In the genomic region with DNA sequence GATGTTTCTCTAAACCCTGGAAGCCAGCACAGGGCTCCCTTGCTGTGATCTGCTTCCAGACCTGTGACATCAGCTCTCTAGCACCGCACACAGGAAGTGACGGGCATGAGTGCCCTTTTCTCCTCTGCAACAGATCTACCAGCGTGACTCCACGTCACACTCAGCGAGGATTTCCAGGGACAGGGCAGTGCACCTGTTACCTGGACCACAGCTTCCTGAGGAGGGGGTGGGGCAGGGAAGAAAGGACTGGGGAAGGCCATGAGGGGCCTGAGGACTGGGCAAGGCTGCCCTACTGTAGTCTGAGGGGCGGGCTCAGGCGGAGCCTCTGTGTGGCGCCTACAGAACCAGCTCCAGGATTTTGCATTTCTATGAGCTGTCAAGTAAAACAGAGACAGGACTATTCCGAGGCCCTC, we compare ENCODE assay signal across 8 mouse cellular contexts. TPM values are rescaled to one million over a fixed set of nuclear protein-coding genes. Genes with fewer than 3 reads are reported as not detected.
DNase-seq lines count a peak whose midpoint lies in the region; ATAC-seq and TF ChIP-seq lines count a peak whose summit lies in the region.

No protein-coding gene starts in this region.

- peaks cover 74% of the 10 kb centered on the region for H3K36me3 ChIP-seq in embryonic facial prominence, embryonic 13.5 days
- H3K36me3 ChIP-seq in hindbrain, embryonic 11.5 days (ENCODE audit: control insufficient read depth, insufficient read depth, low read length), result 0 out of 2 replicates have a peak, but pooled peaks cover 11% of the 10 kb centered on the region
- H3K36me3 ChIP-seq in limb, embryonic 14.5 days (ENCODE audit: control insufficient read depth, insufficient read depth, low read length), result peaks cover 54% of the 10 kb centered on the region
- H3K36me3 ChIP-seq in midbrain, postnatal 0 days (ENCODE audit: insufficient read depth, low read length), result peaks cover 40% of the 10 kb centered on the region

- H3K4me2 ChIP-seq in embryonic facial prominence, embryonic 13.5 days, result peak overlapping the region; percentile 22; the same call in 1 of the 2 replicates
- H3K4me2 ChIP-seq in hindbrain, embryonic 11.5 days (replicated peaks; ENCODE audit: low read depth, low read length), result no peak overlapping the region
- peak overlapping the region; percentile 22 for H3K4me2 ChIP-seq in limb, embryonic 14.5 days (replicated peaks; ENCODE audit: low read depth, low read length, severe bottlenecking)
- H3K4me2 ChIP-seq in midbrain, postnatal 0 days (ENCODE audit: low read depth, low read length, poor library complexity, severe bottlenecking), result 0 out of 2 replicates have a peak overlapping the region, but pooled peaks have one; percentile 9

- peaks cover 49% of the 10 kb centered on the region for H3K4me1 ChIP-seq in embryonic facial prominence, embryonic 13.5 days
- H3K4me1 ChIP-seq in hindbrain, embryonic 11.5 days (replicated peaks; ENCODE audit: control insufficient read depth, insufficient read depth, low read length), result peaks cover 8% of the 10 kb centered on the region
- peaks cover 37% of the 10 kb centered on the region for H3K4me1 ChIP-seq in limb, embryonic 14.5 days (ENCODE audit: control insufficient read depth, insufficient read depth, low read length)
- peaks cover 7% of the 10 kb centered on the region for H3K4me1 ChIP-seq in midbrain, postnatal 0 days (ENCODE audit: insufficient read depth, low read length)

- 0 out of 2 replicates have a peak overlapping the region, but pooled peaks have one; percentile 32 for H3K9ac ChIP-seq in embryonic facial prominence, embryonic 13.5 days
- H3K9ac ChIP-seq in hindbrain, embryonic 11.5 days (ENCODE audit: low read depth, low read length), result peak overlapping the region; percentile 47; the same call in 1 of the 2 replicates
- peak overlapping the region; percentile 38; the same call in 1 of the 2 replicates for H3K9ac ChIP-seq in limb, embryonic 14.5 days (ENCODE audit: low read depth, low read length, severe bottlenecking)
- 0 out of 2 replicates have a peak overlapping the region, but pooled peaks have one; percentile 24 for H3K9ac ChIP-seq in midbrain, postnatal 0 days (replicated peaks; ENCODE audit: low read length, poor library complexity, severe bottlenecking)

- no peak for TF ChIP-seq POLR2A in limb, embryonic 14.5 days (IDR thresholded peaks at IDR 0.05; ENCODE audit: borderline replicate concordance, extremely low read depth, insufficient read depth, insufficient read length)

- no peak for ATAC-seq in embryonic facial prominence, embryonic 13.5 days (ENCODE audit: insufficient number of reproducible peaks, insufficient read depth, low FRiP score, low TSS enrichment, low read depth)
- ATAC-seq in hindbrain, embryonic 11.5 days (ENCODE audit: low FRiP score), result peak; percentile 63
- peak; percentile 35 for ATAC-seq in limb, embryonic 14.5 days (ENCODE audit: low FRiP score, low read depth)
- ATAC-seq in midbrain, postnatal 0 days (ENCODE audit: low FRiP score), result 0 out of 2 replicates have a peak, but pooled peaks have one; percentile 15

- TF ChIP-seq CTCF in midbrain, postnatal 0 days (IDR thresholded peaks at IDR 0.05), result peak; percentile 70

- no peaks in the 10 kb centered on the region for H3K9me3 ChIP-seq in embryonic facial prominence, embryonic 13.5 days
- H3K9me3 ChIP-seq in hindbrain, embryonic 11.5 days (ENCODE audit: control insufficient read depth, low read length), result no peaks in the 10 kb centered on the region
- H3K9me3 ChIP-seq in limb, embryonic 14.5 days (ENCODE audit: control insufficient read depth, low read length), result no peaks in the 10 kb centered on the region
- H3K9me3 ChIP-seq in midbrain, postnatal 0 days (ENCODE audit: low read length), result no peaks in the 10 kb centered on the region

- WGBS in embryonic facial prominence, embryonic 13.5 days, result 22% methylated on average over 9 of the region's 9 CpGs
- WGBS in hindbrain, embryonic 11.5 days, result 25% methylated on average over 9 of the region's 9 CpGs
- WGBS in limb, embryonic 14.5 days, result 21% methylated on average over 9 of the region's 9 CpGs
- WGBS in midbrain, postnatal 0 days, result 12% methylated on average over 9 of the region's 9 CpGs

- H3K4me3 ChIP-seq in embryonic facial prominence, embryonic 13.5 days, result no peak overlapping the region
- H3K4me3 ChIP-seq in hindbrain, embryonic 11.5 days (ENCODE audit: low read depth, low read length), result no peak overlapping the region
- H3K4me3 ChIP-seq in limb, embryonic 14.5 days (replicated peaks; ENCODE audit: low read length), result no peak overlapping the region
- H3K4me3 ChIP-seq in midbrain, postnatal 0 days (ENCODE audit: low read depth, low read length), result no peak overlapping the region

- peak overlapping the region; percentile 80 for H3K27ac ChIP-seq in embryonic facial prominence, embryonic 13.5 days
- H3K27ac ChIP-seq in hindbrain, embryonic 11.5 days (ENCODE audit: low read depth, low read length), result peak overlapping the region; percentile 70
- peak overlapping the region; percentile 73 for H3K27ac ChIP-seq in limb, embryonic 14.5 days (replicated peaks; ENCODE audit: low read depth, low read length)
- H3K27ac ChIP-seq in midbrain, postnatal 0 days (ENCODE audit: low read depth, low read length), result peak overlapping the region; percentile 68

- no peaks in the 10 kb centered on the region for H3K27me3 ChIP-seq in embryonic facial prominence, embryonic 13.5 days
- no peaks in the 10 kb centered on the region for H3K27me3 ChIP-seq in hindbrain, embryonic 11.5 days (ENCODE audit: control insufficient read depth, insufficient read depth, low read length)
- H3K27me3 ChIP-seq in limb, embryonic 14.5 days (ENCODE audit: control insufficient read depth, insufficient read depth, low read length), result no peaks in the 10 kb centered on the region
- H3K27me3 ChIP-seq in midbrain, postnatal 0 days (ENCODE audit: insufficient read depth, low read length), result no peaks in the 10 kb centered on the region

- DNase-seq in right cerebral cortex, postnatal 14 days, result peak; percentile 27
- DNase-seq in right cerebral cortex, postnatal 25 days, result no peak
- peak; percentile 39 for DNase-seq in hindbrain, embryonic 11.5 days (ENCODE audit: low spot score)
- no peak for DNase-seq in limb, embryonic 14.5 days (ENCODE audit: low spot score)
- peak; percentile 82 for DNase-seq in midbrain, postnatal 0 days (ENCODE audit: low spot score)
- no peak for DNase-seq in left cerebral cortex, adult 18-20 months (ENCODE audit: low spot score in 2 of 2)
- no peak for DNase-seq in right cerebral cortex, postnatal 4 days

RNA-seq across cellular contexts. Expression of a gene that starts 6.1 kb away (rescaled TPM):
- polyA plus RNA-seq in embryonic facial prominence, embryonic 13.5 days (2015; fragmentation: Nextera tagmentation; extraction: Ambion mirVana), result 284 and 299 TPM in 2 replicates
- 356 and 425 TPM in 2 replicates for polyA plus RNA-seq in hindbrain, embryonic 11.5 days (2014; fragmentation: Nextera tagmentation; extraction: Ambion mirVana)
- polyA plus RNA-seq in limb, embryonic 14.5 days (2012; rRNA removed), result 469 and 541 TPM in 2 replicates
- polyA plus RNA-seq in limb, embryonic 14.5 days (2014; fragmentation: Nextera tagmentation; extraction: Ambion mirVana), result 420 and 443 TPM in 2 replicates
- 605 and 625 TPM in 2 replicates for total RNA-seq in midbrain, postnatal 0 days (2014; rRNA removed)
- 510 and 517 TPM in 2 replicates for polyA plus RNA-seq in midbrain, postnatal 0 days (2015; fragmentation: Nextera tagmentation; extraction: Ambion mirVana)
- 100 to 1,000 TPM; 592 to 615 TPM for total RNA-seq in left cerebral cortex, adult 18-20 months (2021)

RNA-seq across cellular contexts. Expression of a gene that starts 19.1 kb away (rescaled TPM):
- 11.5 and 12.9 TPM in 2 replicates for polyA plus RNA-seq in embryonic facial prominence, embryonic 13.5 days (2015; fragmentation: Nextera tagmentation; extraction: Ambion mirVana)
- 2.7 and 4.2 TPM in 2 replicates for polyA plus RNA-seq in hindbrain, embryonic 11.5 days (2014; fragmentation: Nextera tagmentation; extraction: Ambion mirVana)
- polyA plus RNA-seq in limb, embryonic 14.5 days (2012; rRNA removed), result 9.4 and 10.8 TPM in 2 replicates
- polyA plus RNA-seq in limb, embryonic 14.5 days (2014; fragmentation: Nextera tagmentation; extraction: Ambion mirVana), result 6.2 and 8.4 TPM in 2 replicates
- 13.4 and 27.3 TPM in 2 replicates for total RNA-seq in midbrain, postnatal 0 days (2014; rRNA removed)
- 14.4 and 16.5 TPM in 2 replicates for polyA plus RNA-seq in midbrain, postnatal 0 days (2015; fragmentation: Nextera tagmentation; extraction: Ambion mirVana)
- total RNA-seq in left cerebral cortex, adult 18-20 months (2021), result 1 to 10 TPM; 5.0 to 6.0 TPM

RNA-seq across cellular contexts. Expression of a gene that starts 24.1 kb away (rescaled TPM):
- 0.23 and 0.27 TPM in 2 replicates for polyA plus RNA-seq in embryonic facial prominence, embryonic 13.5 days (2015; fragmentation: Nextera tagmentation; extraction: Ambion mirVana)
- 0.32 and 0.67 TPM in 2 replicates for polyA plus RNA-seq in hindbrain, embryonic 11.5 days (2014; fragmentation: Nextera tagmentation; extraction: Ambion mirVana)
- 2.0 and 2.6 TPM in 2 replicates for polyA plus RNA-seq in limb, embryonic 14.5 days (2012; rRNA removed)
- 1.4 and 2.2 TPM in 2 replicates for polyA plus RNA-seq in limb, embryonic 14.5 days (2014; fragmentation: Nextera tagmentation; extraction: Ambion mirVana)
- total RNA-seq in midbrain, postnatal 0 days (2014; rRNA removed), result 4.3 and 4.6 TPM in 2 replicates
- 3.3 and 4.0 TPM in 2 replicates for polyA plus RNA-seq in midbrain, postnatal 0 days (2015; fragmentation: Nextera tagmentation; extraction: Ambion mirVana)
- 1 to 10 TPM; 1.4 to 2.0 TPM for total RNA-seq in left cerebral cortex, adult 18-20 months (2021)

Comparison
In these comparisons a context has a peak if more than half of its experiments do, and no peak if none do; other contexts are left out.
1. DNase-seq: peak in right cerebral cortex, postnatal 14 days (single experiment), hindbrain, embryonic 11.5 days (single experiment) and midbrain, postnatal 0 days (single experiment); none in right cerebral cortex, postnatal 25 days (single experiment), limb, embryonic 14.5 days (single experiment), left cerebral cortex, adult 18-20 months (0 of 2) and right cerebral cortex, postnatal 4 days (single experiment).
2. Peak in every context shown above with its lines, with median percentiles within 50 percentile points of each other: H3K27ac ChIP-seq and H3K9ac ChIP-seq.